Mouse (Mus musculus) gastrocnemius, postnatal 4 days (tissue): ENCODE measurements around the gene Zmiz1. TPM values are rescaled to one million over a fixed set of nuclear protein-coding genes. Genes with fewer than 3 reads are reported as not detected.

ENCODE experiments used
- microRNA-seq: library from miRNA; unstranded; fragments of <30 nt; microRNA quantifications from one replicate; pipeline ENCODE4 v1.2.0, GENCODE M21; 2021
- total RNA-seq, 2 experiments: library from RNA; stranded (reverse); gene quantifications; 2 replicates each; pipeline ENCODE4 v1.2.3; 2021

Gene Zmiz1
- total RNA-seq, 2 experiments from 2014 or later = 53.8 to 55.2 TPM

Small RNAs within 50 kb of the gene (microRNA-seq; reads per million reads assigned to microRNA genes)
- not detected for gene Mir3075

Other genes starting within 250 kb of the Zmiz1 start
- gene Ppif, start 235.0 kb downstream of the Zmiz1 start, total RNA-seq = 10 to 100 TPM; 27.0 to 31.5 TPM